Mouse (Mus musculus) hindbrain, embryonic 12.5 days (tissue): ENCODE data around the gene Frs2. TPM values are rescaled to one million over a fixed set of nuclear protein-coding genes. Genes with fewer than 3 reads are reported as not detected.

Source experiments
- ATAC-seq: fragments of 200-750 bp; cut with Nextera tagmentation; 2 replicates; pipeline ENCODE4 v1.8.0; 2017; ENCODE audit warnings: moderate TSS enrichment; ENCODE audit not compliant: low FRiP score
- H3K27ac ChIP-seq: fragments of 300-500 bp; sonication (generic); 2 replicates; pipeline ENCODE4 v1.5.1; 2016; ENCODE audit warnings: mild to moderate bottlenecking
- H3K27me3 ChIP-seq: fragments of 300-500 bp; sonication (generic); 2 replicates; pipeline ENCODE4 v1.6.1; 2016; ENCODE audit warnings: mild to moderate bottlenecking
- H3K36me3 ChIP-seq: fragments of 300-500 bp; sonication (generic); 2 replicates; pipeline ENCODE4 v1.6.1; 2016; ENCODE audit warnings: mild to moderate bottlenecking
- H3K4me1 ChIP-seq: fragments of 300-500 bp; sonication (generic); 2 replicates; pipeline ENCODE4 v1.6.1; 2016
- H3K4me2 ChIP-seq: fragments of 300-500 bp; sonication (generic); replicated peaks from 2 replicates; pipeline ENCODE4 v1.6.1; 2016; ENCODE audit warnings: mild to moderate bottlenecking
- H3K4me3 ChIP-seq: fragments of 300-500 bp; sonication (generic); 2 replicates; pipeline ENCODE4 v1.5.1; 2016; ENCODE audit warnings: mild to moderate bottlenecking
- H3K9ac ChIP-seq: fragments of 300-500 bp; sonication (generic); 2 replicates; pipeline ENCODE4 v1.6.1; 2016; ENCODE audit warnings: mild to moderate bottlenecking, moderate library complexity
- H3K9me3 ChIP-seq: fragments of 300-500 bp; sonication (generic); replicated peaks from 2 replicates; pipeline ENCODE4 v1.6.1; 2016; ENCODE audit warnings: mild to moderate bottlenecking
- WGBS: fragments of 180-500 bp; shearing (Covaris S2); methylation state at CpG from one replicate; pipeline ENCODE4 v1.1.7; 2016; 5-methylcytosine and 5-hydroxymethylcytosine counted together
- polyA plus RNA-seq: library from polyadenylated mRNA; unstranded; fragments of >200 nt; fragmentation: Nextera tagmentation; extraction: Ambion mirVana; gene quantifications from 2 replicates; pipeline ENCODE4 v1.2.1, GENCODE M21; 2016

Frs2 gene
- polyA plus RNA-seq = 25.3 and 31.7 TPM in 2 replicates

DNA sequence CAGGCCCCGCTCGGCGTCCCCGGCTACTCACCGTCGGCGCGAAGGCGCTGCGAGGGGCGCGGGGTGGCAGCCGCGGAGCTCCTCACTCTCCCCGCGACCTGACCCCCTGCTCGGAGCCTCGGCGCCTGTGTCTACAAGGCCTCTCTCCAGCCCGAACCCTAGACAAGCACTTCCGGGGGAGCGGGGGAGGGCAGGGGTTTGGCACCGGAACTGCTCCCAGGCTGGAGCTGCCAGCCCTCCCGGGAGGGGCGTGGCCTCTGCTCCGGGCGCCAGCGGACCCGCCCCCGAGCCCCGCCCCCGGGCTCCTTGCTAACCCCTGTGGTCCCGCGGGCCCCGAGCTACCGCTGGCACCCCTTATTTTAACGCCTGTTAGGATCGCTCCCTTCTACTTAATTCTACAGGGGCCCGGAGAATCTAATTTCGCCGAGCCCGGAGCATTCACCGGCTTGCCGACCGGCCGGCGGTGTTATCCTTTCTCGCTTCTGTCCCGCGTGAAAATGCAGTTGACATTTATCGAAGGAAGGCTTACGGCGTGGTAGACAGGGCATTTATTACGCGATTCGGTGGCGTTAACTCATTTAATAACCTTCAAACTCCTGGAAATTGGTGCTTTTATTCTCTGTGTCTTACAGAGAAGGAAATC is at the start of gene Frs2:
Gene Frs2 (minus strand): TSS at position 174 of the 643 bp plus-strand sequence.
- Histone ChIP-seq H3K27ac (peak within 1 kb of the TSS; percentile 94), H3K4me2 (peak within 1 kb of the TSS; percentile 83), H3K9me3 (no peaks in the 10 kb centered on the region), H3K36me3 (no peaks in the 10 kb centered on the region), H3K4me3 (peak within 1 kb of the TSS; percentile 99), H3K9ac (peak within 1 kb of the TSS; percentile 97), H3K4me1 (peaks cover 27% of the 10 kb centered on the region), H3K27me3 (peaks cover 9% of the 10 kb centered on the region)
- WGBS = under 1% methylated on average over 43 of the region's 57 CpGs
- ATAC-seq = peak; percentile 98

DNA sequence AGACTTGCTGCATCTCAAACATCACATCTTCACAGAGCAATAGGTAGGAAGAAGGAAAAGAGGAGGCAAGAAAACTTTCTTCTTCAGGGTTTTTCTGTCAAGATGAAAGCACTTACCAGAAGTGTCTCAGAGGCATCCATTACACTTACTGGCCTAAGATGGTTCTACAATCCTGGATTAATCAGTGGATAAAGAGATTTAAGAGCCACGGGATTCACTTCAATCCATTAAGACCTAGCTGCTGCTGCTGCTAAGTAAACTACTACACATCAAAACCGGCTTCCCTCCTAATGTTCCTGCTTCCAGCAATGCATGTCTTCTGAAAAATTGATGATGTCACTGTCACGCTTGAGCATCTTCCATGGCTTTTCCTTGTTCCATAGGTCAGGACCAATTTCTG is 48.4 kb upstream of the Frs2 start:
- WGBS = 81% methylated on average over 3 of the region's 3 CpGs
- no peak for ATAC-seq

DNA sequence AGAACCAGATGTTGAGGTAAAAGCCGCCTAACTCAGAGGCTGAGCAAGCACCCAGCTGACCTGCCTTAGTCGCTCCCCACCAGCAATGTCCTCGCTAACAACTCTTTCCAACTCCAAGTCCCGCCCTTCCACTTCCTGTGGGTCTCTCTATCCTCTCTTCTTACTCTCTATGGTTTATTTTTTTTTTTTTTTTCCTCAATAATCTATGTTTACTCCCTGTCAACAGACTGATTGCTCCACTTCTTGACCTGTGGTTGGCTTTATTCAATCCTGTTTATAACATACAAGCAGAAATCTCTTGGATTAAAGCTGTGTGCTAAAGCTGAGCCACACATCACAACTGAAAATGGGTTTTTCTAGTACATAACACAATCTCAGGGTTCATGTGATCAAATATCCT is 47.4 kb upstream of the Frs2 start:
- no peak overlapping the region for H3K4me3 ChIP-seq
- H3K4me2 ChIP-seq = no peak overlapping the region
- no peak overlapping the region for H3K9ac ChIP-seq
- H3K4me1 ChIP-seq = peaks cover 3% of the 10 kb centered on the region
- H3K27me3 ChIP-seq = no peaks in the 10 kb centered on the region
- H3K36me3 ChIP-seq = no peaks in the 10 kb centered on the region
- WGBS = 97% methylated on average over 4 of the region's 4 CpGs
- ATAC-seq = no peak
- H3K27ac ChIP-seq = no peak overlapping the region
- H3K9me3 ChIP-seq = no peaks in the 10 kb centered on the region

More for the DNA sequence above, 48.4 kb upstream of the Frs2 start:
- H3K27me3 ChIP-seq = no peaks in the 10 kb centered on the region
- no peak overlapping the region for H3K4me2 ChIP-seq
- H3K36me3 ChIP-seq = no peaks in the 10 kb centered on the region
- peaks cover 3% of the 10 kb centered on the region for H3K4me1 ChIP-seq
- H3K27ac ChIP-seq = no peak overlapping the region
- no peak overlapping the region for H3K4me3 ChIP-seq
- no peaks in the 10 kb centered on the region for H3K9me3 ChIP-seq
- no peak overlapping the region for H3K9ac ChIP-seq

DNA sequence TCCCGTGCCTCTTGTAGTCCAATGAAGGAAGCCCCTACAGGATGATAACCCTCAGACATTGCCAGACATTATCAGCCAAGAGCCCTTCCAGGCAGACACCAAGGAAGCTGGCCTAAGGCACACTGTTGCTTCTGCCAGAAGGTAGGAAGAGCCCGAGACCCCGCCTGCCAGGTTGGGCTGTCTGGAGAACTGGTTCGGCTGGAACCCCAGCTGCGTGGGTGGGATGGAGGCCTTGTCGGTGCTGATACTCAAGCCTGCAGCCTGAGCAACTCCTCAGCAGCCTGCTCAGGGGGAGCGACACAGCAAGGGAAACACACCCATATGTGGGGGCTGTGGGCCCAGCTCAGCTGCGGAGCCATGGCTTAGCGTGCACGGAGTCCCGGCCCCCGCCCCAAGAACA is 46.7 kb upstream of the Frs2 start:
- H3K9me3 ChIP-seq = no peaks in the 10 kb centered on the region
- H3K4me1 ChIP-seq = peaks cover 3% of the 10 kb centered on the region; the same call in 1 of the 2 replicates
- H3K4me3 ChIP-seq = no peak overlapping the region
- H3K27ac ChIP-seq = no peak overlapping the region
- no peak overlapping the region for H3K4me2 ChIP-seq
- no peak overlapping the region for H3K9ac ChIP-seq
- no peaks in the 10 kb centered on the region for H3K36me3 ChIP-seq
- no peaks in the 10 kb centered on the region for H3K27me3 ChIP-seq
- no peak for ATAC-seq
- WGBS = 93% methylated on average over 12 of the region's 12 CpGs

DNA sequence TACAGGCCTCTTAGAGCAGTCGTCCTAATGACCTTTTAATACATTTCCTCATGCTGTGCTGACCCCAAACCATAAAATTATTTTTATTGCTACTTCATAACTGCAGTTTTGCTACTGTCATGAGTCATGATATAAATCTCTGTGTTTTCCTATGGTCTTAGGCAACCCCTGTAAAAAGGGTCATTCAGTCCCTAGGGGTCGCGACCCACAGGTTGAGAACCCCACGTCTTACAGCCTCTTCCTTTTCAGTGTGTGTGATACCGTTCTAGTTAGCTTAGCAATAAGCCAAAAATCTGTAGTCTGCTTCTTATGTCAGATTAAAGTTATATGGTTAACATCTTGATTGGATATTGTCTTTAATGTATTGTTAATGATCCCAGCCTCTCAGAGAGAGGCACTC is 45.0 kb upstream of the Frs2 start:
- Histone ChIP-seq H3K4me3 (no peak overlapping the region), H3K36me3 (no peaks in the 10 kb centered on the region), H3K9me3 (no peaks in the 10 kb centered on the region), H3K27ac (no peak overlapping the region), H3K4me1 (no peaks in the 10 kb centered on the region), H3K27me3 (no peaks in the 10 kb centered on the region), H3K9ac (no peak overlapping the region), H3K4me2 (no peak overlapping the region)
- WGBS = 77% methylated on average over 5 of the region's 5 CpGs
- no peak for ATAC-seq

DNA sequence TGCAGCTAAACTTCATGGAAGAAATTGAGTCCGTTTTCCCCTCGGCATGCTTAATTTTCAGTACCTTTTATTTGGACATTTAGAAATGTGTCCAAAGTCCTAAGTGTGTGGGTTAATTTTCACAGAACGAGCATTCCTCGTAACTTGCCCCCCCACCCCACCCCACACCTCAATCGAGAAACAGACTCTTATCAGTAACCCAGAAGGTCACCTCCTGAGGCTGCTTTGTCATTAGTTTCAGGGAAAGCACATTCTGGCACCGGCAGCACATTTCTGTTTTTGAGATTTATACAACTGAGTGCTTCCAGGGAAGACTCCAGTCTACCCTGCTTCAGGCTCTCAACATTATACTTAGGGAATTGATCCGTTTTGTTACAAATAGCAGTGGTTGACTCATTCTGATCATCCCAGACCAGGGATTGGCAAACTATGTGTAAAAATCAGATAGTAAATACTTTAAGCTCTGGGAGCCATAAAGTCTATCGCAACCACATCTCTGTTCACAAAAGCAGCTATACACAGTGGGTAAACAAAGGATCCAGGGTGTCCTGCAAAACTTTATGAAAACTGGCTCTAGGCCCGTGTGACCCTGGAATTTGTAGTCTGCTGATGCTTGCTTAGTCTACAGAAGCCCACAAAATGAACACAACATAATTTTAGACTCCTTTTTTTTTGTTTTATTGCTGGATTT is 37.2 kb upstream of the Frs2 start:
- H3K4me3 ChIP-seq = no peak overlapping the region
- H3K27me3 ChIP-seq = no peaks in the 10 kb centered on the region
- H3K4me1 ChIP-seq = no peaks in the 10 kb centered on the region
- H3K4me2 ChIP-seq = no peak overlapping the region
- no peaks in the 10 kb centered on the region for H3K9me3 ChIP-seq
- H3K36me3 ChIP-seq = no peaks in the 10 kb centered on the region
- no peak overlapping the region for H3K9ac ChIP-seq
- 76% methylated on average over 9 of the region's 9 CpGs for WGBS
- no peak for ATAC-seq
- no peak overlapping the region for H3K27ac ChIP-seq

DNA sequence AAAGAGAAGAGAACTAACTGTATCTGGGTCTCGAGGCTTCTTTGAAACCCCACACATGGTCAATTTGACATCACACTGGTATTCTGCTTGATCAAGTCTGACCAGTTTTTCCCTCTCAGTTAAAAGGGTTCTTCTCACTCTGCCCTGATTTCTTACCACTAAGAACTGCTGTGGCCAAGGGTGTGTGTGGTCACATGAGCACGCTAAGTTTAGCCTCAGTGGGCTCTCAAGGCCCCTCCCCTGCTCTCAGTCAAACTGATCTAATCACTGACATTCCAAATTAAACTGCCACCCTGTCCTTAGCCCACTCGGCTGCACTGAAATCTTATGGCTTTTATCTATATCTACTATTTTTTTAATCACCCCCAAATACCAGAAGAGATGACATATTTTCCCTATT is 32.8 kb upstream of the Frs2 start:
- H3K36me3 ChIP-seq = no peaks in the 10 kb centered on the region
- no peak overlapping the region for H3K27ac ChIP-seq
- ATAC-seq = no peak
- H3K4me2 ChIP-seq = no peak overlapping the region
- no peaks in the 10 kb centered on the region for H3K27me3 ChIP-seq
- H3K4me3 ChIP-seq = no peak overlapping the region
- H3K4me1 ChIP-seq = no peaks in the 10 kb centered on the region
- no peaks in the 10 kb centered on the region for H3K9me3 ChIP-seq
- 65% methylated on average over 3 of the region's 3 CpGs for WGBS
- no peak overlapping the region for H3K9ac ChIP-seq

DNA sequence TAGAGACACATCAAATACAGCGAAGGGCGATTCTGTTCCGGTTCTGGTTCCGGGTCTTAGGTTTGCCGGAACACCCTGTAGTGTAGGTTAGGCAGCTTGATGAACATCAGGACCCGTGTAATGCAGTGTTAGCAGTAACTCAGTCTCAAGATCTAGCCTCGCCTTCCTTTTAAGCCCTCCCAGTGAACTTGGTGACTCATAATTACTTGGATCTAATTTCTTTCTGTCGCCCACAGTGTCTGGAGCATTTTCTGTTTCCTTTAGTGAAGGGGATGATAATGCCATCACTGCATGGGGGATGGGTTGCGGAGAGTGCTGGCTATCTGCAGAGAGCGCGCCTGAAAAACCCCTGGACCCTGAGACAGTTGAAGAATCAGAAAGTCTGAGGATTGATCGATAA is 26.3 kb upstream of the Frs2 start:
- Histone ChIP-seq H3K4me1 (peaks cover 5% of the 10 kb centered on the region; the same call in 1 of the 2 replicates), H3K4me2 (peak overlapping the region; percentile 19; the same call in 1 of the 2 replicates), H3K36me3 (no peaks in the 10 kb centered on the region), H3K4me3 (no peak overlapping the region), H3K9ac (0 out of 2 replicates have a peak overlapping the region, but pooled peaks have one; percentile 13), H3K9me3 (no peaks in the 10 kb centered on the region), H3K27me3 (no peaks in the 10 kb centered on the region), H3K27ac (no peak overlapping the region)
- 59% methylated on average over 12 of the region's 12 CpGs for WGBS
- ATAC-seq = no peak

DNA sequence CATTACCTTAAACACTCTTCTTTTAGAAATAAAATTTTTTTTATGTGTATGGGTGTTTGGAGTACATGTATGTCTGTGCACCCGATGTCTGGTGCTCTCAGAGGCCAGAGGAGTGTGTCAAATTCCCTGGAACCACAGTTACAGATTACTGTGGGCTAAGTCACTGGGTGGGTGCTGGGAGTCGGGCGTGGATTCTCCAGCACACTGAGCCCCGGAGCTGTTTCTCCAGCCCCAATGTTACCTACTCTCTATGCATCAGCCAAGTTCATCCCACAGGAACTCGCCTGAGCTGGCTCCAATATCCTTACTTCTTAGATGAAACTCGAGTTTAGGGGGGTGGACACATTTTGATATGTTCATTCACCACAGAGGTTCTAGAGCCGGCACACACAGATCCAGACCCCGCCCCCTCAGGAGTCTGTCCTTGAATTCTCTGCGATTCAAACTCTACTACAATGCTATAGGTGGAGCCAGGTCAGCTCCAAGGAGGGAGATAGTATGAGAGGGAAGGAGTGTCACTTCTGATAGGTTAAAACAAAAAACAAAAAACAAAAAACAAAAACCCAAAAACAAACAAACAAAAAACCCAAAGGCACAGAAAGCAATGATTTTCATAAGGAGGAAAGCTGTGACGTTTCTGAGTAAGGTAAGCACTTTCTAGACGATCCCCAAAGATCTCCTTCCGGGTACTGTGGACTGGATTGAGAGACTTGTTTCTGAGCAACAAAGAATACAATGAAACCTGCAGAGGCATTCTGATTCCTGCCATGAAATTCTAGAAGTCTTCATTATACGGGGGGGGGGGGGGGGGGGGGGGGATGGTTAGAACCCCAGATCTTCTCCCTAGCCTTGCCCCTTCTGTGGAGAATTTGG is 25.5 kb upstream of the Frs2 start:
- Histone ChIP-seq H3K9me3 (no peaks in the 10 kb centered on the region), H3K27me3 (no peaks in the 10 kb centered on the region), H3K4me3 (no peak overlapping the region), H3K4me2 (peak overlapping the region; percentile 22; the same call in 1 of the 2 replicates), H3K9ac (no peak overlapping the region), H3K27ac (no peak overlapping the region), H3K4me1 (peaks cover 5% of the 10 kb centered on the region; the same call in 1 of the 2 replicates), H3K36me3 (no peaks in the 10 kb centered on the region)
- no peak for ATAC-seq
- 39% methylated on average over 13 of the region's 13 CpGs for WGBS

DNA sequence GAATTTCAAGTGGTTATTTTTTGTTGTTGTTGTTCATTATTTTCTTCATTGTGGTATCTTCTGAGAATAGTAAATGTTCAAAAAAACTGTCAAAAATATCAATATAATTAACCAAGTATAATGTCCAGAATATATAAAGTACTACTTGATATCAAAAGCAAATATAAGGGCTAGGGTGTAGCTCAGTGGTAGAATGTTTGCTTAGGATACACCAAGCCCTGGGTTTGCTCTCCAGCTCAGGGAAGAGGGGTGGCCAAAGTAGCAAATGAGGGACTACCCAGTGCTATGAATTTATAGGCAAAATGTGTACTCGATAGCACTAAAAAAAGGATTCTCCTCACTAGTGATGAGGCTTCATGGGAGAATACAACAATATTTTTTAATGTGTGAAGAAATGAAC is 24.8 kb upstream of the Frs2 start:
- no peak overlapping the region for H3K4me3 ChIP-seq
- ATAC-seq = no peak
- no peaks in the 10 kb centered on the region for H3K9me3 ChIP-seq
- no peaks in the 10 kb centered on the region for H3K27me3 ChIP-seq
- peaks cover 5% of the 10 kb centered on the region; the same call in 1 of the 2 replicates for H3K4me1 ChIP-seq
- no peak overlapping the region for H3K4me2 ChIP-seq
- WGBS = 94% methylated on average over 1 of the region's 1 CpGs
- no peak overlapping the region for H3K27ac ChIP-seq
- H3K36me3 ChIP-seq = no peaks in the 10 kb centered on the region
- H3K9ac ChIP-seq = no peak overlapping the region

DNA sequence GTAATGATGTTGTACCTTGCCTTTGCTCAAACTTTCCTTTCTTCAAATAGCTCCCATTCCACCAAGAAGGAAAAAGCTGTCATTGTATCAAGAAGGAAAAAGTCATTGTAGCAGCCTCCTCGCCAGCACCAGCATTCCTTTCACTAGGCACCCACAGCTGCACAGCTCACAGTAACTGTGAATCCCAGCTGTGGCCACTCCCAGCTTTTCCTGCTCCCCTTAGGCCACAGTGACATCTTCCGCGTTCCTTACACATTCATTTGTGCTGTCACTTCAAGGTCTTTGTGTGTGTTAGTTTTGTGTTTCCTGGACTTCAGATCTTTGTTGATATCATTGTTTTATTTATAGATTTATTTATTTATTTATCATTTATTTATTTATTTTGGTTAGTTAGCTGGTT is 23.7 kb upstream of the Frs2 start:
- Histone ChIP-seq H3K27ac (no peak overlapping the region), H3K9ac (no peak overlapping the region), H3K4me1 (peaks cover 5% of the 10 kb centered on the region; the same call in 1 of the 2 replicates), H3K4me2 (no peak overlapping the region), H3K9me3 (no peaks in the 10 kb centered on the region), H3K36me3 (no peaks in the 10 kb centered on the region), H3K4me3 (no peak overlapping the region), H3K27me3 (no peaks in the 10 kb centered on the region)
- no peak for ATAC-seq
- 32% methylated on average over 3 of the region's 3 CpGs for WGBS

DNA sequence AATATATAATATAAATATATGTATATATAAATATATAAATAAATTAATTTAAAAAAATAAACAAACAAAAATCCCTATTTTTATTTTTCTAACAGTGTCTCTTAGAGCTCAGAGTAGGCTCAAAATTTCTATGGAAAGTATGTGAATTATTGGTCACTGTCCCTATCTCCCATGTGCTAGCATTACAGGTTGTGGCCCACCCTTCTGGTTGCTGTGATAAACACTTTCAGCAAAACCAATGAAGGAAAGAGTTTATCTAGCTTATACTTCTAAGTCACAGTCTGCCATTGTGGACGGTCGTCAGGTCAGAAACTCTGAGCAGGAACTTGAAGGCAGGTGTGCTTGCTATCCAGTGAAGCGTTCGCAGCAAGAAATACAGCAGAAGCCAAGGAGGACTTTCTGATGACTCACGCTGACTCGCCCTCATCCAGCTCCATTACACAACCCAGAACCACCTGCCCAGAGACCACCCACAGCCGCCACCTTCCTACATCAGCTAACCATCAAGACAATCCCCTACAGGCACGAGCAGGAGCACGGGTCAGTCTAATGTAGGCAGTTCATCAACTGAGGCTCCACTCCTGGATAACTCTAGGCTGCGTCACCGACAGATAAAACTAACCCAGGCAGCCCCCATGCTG is 18.6 kb upstream of the Frs2 start:
- Histone ChIP-seq H3K36me3 (no peaks in the 10 kb centered on the region), H3K4me2 (no peak overlapping the region), H3K9ac (no peak overlapping the region), H3K4me1 (no peaks in the 10 kb centered on the region), H3K9me3 (no peaks in the 10 kb centered on the region), H3K4me3 (no peak overlapping the region), H3K27me3 (no peaks in the 10 kb centered on the region), H3K27ac (no peak overlapping the region)
- ATAC-seq = no peak
- whole genome bisulfite sequencing = 93% methylated on average over 11 of the region's 11 CpGs
